Mouse (Mus musculus): Measurements from ENCODE around the gene Tet2. TPM values are rescaled to one million over a fixed set of nuclear protein-coding genes. Genes with fewer than 3 reads are reported as not detected.
"Not testable (repeated sequence)": the region's sequence is repeated elsewhere in the genome, so short reads cannot be mapped to it uniquely, and the experiment has no call there.

Gene Tet2
- 10 to 100 TPM; 38.3 to 39.7 TPM for total RNA-seq (2021)
- long read RNA-seq, full-length matches to known transcripts, result 2 of 6 reads
- long read RNA-seq, partial matches to known transcripts, result 1 of 6 reads
- long read RNA-seq, other reads (novel, unspliced or antisense), result 3 of 6 reads

DNA sequence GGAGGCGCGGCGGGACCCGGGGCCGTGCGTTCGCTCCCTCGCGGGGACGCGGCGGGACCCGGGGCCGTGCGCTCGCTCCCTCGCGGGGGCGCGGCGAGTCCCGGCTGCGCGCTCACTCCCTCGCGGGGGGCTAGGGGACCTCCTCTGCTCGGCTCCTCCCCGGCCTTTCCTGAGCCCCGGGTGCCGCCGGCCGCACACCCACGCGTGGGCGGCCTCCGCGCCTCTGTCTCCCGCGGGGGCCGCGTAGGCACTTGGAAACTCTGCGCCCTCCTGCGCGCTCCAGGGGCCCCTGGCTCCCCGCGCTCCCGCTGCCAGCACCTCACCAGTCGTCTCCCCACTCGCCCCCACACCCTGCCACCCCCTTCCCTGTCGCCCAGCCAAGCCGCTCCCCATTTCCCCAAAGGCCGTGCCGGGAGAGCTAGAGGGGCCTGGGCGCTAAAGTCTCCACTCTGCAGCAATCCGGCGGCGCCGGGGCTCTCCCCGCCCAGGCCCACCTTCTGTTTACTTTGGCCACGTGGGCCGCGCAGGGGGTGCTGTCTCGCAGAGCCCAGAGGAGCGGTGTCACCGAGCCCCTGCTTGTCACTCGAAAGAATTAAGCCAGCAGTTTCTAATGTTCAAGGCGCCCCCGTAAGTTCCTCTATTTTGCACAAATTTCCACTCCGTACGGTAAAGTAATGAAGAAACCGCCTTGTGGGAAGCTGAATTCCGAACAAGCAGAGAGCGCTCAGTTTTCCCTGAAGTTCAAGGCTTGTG, at the start of gene Tet2:
Gene Tet2 (minus strand): TSS at position 589 of the 753 bp plus-strand sequence.
- peak; percentile 47 to 71 for DNase-seq (ENCODE audit: low spot score in 2 of 2)

DNA sequence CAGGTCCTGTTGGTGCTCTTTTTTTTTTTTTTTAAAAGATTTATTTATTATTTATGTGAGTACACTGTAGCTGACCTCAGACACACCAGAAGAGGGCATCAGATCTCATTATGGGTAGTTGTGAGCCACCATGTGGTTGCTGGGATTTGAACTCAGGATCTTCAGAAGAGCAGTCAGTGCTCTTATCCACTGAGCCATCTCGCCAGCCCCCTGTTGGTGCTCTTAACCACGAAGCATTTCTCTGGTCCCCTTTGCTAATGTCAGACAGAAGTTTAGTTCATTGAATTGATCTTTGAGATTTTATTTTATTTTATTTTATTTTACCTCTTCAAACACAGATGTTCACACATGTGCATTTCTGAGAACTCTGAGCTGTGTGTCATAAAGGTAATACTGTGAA, 48.1 kb upstream of the Tet2 start:
- DNase-seq (ENCODE audit: low spot score in 2 of 2), result not testable (repeated sequence)

DNA sequence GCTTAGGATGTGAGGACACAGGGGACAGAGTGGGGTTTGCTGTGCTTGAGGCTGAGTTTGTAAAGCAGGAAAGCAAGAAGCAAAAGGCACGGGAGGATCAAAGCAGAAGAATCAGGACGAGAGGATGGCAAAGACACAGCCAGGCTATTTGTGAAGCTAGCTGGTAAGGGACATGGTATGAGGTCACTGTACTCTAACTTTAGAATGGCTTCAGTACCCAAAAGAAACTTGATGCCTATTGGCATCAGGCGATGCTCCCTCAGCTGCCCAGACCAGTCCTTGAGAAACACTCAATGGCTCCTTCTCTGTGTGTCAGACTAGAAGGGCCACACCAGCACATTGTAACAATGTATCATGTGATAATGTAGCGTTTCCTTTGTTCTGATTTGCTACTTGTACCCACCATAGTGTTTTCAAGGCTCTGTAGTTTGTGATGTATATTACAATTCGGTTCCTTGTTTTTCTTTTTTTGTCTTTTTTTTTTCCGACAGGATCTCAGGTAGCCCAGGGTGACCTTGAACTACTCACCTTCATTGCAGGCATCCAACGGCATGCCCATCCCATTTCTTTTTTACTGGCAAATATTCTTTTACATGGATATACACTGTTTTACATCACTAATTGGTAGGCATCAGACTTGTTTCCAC, 45.7 kb upstream of the Tet2 start:
- DNase-seq (ENCODE audit: low spot score in 2 of 2), result no peak

DNA sequence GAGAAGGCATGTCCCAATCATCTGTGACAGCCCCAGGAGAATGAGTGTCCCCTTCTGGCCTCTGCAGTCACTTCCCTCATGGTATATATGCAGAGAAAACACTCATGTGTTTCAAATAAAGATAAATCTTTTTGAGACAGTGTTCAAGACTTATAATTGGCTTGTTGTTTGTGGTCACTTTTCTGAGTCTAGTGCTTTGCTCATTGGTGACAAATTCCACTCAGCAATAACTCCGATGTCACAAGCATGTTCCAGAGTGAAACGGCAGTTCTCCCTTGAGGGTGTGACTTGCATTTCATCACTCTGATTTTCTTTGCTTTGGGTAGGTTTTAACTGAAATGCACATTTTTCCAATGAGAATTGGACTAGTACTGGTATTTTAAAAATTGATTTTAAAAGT, 40.1 kb upstream of the Tet2 start:
- no peak for DNase-seq (ENCODE audit: low spot score in 2 of 2)

DNA sequence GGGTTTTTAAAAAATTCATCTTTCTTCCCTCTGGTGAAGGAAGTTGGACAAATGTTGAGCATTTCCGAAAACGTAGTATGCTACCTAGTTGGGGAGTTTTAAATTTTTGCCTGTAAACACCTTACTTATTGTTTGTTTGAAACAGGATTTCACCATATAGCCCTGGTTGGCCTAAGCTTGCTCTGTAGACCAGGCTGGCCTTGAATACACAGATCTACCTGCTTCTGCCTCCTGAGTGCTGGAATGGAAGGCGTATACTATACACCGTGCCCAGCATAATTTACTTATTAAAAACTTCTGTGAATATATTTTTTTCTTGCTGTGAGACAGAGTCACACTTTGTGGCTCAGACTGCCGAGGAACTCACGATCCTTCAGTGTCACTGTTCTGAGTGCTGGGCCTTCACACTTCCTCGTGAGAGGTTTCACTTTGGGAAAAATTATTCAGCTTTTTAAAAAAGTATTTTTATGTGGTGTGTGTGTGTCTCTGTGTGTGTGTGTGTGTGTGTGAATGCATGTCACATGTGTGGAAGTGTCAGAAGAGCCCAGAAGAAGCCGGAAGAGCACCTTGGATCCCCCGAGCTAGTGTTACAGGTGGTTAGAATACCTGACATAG, 38.6 kb upstream of the Tet2 start:
- DNase-seq (ENCODE audit: low spot score in 2 of 2), result no peak

DNA sequence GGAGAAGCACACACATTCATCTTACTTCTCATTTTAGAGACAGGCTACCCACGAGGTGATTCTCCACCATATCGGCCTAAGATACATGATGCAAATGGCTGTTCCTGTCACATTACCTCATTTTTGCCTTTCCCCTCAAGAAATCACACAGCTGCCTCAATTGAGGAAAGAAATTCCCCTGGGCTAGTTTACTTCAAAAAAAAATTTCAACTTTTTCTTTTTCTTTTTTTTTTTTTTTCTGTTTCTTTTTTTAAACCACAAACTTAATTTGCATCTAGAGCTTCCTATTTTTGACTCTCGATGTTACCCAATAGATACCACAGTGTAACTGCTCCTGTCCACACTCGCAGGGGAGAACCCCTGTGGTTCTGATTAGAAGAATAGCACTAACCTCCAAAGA, 38.0 kb upstream of the Tet2 start:
- no peak for DNase-seq (ENCODE audit: low spot score in 2 of 2)

DNA sequence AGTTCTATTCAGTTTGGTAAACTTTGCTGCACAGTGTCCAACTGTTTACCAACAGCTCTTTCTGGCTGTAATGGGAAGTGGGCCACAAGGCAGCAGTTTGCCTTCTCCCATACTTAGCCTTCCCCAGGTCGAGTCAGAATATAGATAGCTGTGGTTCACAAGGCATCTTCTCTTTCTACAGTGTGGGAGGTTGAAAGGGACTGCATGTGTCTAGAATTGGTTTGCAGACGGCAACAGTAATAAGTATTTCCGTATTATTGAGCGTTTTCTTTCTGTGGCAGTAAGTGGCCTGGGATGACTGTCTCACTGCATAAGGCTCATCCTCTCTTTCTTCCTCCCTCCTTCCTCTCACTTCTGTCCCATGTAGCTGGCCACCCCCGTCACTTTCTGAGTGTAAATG, 37.2 kb upstream of the Tet2 start:
- DNase-seq (ENCODE audit: low spot score in 2 of 2), result no peak

DNA sequence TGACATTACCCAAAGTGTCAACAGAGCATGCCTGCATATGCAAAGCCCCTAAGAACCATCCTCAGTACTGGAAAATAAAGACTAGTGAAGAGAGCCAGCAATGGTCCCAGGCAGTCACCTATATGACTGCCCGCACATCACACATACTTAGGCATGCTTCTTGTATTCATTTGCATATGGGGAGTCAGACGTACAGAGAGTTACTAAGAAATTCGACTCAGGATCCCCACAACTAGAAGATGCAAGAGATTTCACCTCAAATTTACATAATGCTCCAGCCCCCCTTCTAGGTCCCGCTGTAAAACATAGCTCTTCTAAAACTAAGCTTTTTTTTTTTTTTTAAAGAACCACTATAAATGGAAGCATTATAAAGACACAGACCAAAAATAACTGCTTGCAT, 36.6 kb upstream of the Tet2 start:
- DNase-seq (ENCODE audit: low spot score in 2 of 2), result no peak

DNA sequence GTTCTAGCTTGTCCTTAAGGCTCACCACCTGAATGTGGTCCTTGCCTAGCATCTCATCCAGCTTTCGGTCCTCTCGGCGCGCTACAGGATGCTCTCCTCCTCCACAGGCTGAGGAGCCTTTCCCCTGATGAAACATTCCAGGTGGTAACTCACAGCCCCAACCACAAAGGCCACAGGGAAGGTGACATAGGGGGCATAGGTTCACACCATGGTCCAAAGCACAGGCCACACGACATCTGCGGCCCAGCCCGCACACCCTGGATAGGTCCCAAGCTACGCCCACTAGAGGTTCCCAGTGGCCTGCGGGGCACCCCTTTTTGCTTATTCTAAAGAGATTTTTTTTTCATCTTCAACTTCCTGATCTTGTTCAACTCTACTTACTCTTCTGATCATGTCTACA, 34.7 kb upstream of the Tet2 start:
- no peak for DNase-seq (ENCODE audit: low spot score in 2 of 2)

DNA sequence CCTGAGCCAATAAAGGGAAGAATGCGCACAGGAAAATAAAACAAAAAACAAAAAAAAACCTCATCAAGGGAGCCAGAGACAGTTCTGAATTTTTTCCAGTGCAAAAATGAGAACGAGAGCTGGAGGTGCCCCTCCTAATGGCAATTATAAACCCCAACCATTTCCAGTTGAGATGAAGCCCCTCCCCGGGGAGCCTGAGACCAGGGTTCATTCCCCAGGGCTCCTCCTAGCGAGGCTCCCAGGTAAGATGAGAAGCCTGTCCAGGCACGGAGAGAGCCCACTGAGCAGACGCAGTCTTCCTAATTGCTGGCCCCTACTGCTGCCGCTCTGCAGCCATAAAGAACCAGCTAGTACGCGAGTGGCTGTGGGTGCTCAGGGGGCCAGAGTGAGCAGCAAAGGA, 34.2 kb upstream of the Tet2 start:
- DNase-seq (ENCODE audit: low spot score in 2 of 2), result no peak

DNA sequence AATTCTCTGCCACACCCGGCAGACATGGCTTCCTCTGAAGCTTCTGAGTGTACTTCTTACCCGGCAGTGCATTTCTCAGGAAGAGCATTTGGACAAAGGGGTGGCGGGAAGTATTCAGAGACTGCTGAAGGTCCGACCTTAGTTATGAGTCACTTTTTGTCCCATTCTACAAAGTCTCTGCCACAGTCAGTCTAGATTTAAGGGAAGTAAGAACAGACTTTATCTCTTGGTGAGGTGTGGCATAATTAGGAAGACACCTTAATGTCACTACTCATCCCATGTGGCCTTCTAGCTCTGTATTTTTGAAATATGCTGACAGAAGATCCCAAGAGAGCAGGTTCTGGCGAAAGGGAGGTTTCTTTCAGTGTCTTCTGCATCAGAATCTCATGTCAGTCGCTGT, 30.0 kb upstream of the Tet2 start:
- no peak for DNase-seq (ENCODE audit: low spot score in 2 of 2)

DNA sequence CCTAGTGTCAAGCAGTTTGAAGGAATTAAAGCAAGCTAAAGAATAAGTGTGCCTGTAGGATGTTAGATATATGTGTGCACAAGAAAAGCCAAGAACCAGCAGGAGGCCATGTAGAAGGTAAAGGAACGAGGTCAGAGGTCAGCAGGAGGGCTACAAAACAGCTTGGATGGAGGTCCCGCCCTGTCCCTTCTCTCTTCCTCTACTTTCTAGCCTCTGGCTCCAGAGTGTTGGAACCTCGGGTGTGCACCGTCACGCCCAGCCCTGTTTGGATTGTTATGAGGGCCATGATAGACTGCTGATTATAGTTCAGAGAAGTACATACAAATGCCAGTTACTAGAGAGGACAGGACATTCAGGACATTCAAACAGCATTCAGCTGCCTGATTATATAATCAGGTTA, 27.0 kb upstream of the Tet2 start:
- DNase-seq (ENCODE audit: low spot score in 2 of 2), result no peak

DNA sequence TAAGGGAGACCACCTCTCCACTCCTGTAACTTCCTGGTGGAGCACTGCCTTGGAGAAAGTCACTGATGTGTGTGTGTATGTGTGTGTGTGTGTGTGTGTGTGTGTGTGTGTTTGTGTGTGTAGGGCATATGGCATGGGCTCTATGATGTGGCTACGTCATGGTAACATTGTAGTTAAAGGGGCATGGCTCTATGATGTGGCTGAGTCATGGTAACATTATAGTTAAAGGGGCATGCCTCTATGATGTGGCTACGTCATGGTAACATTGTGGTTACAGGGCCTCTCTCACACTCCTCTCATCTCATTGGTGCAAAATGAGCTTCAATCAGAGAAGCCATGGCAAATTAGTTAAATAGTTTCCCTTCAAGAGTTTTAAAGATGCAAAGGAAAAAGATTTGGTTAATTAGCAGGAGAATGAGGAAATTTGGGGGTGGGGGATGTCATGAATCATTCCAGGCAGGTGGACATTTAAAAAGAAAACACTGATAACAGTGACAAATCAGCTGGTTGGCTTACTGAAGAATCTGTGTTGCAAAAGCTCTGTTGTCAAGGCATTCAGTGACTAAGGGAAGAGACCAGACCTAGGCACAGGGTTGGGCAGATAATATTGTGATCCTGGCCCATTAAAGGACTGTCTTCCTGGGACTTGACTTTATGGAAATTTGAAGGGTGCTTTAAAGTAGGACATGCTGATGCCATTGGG, 18.7 kb upstream of the Tet2 start:
- DNase-seq (ENCODE audit: low spot score in 2 of 2), result no peak

DNA sequence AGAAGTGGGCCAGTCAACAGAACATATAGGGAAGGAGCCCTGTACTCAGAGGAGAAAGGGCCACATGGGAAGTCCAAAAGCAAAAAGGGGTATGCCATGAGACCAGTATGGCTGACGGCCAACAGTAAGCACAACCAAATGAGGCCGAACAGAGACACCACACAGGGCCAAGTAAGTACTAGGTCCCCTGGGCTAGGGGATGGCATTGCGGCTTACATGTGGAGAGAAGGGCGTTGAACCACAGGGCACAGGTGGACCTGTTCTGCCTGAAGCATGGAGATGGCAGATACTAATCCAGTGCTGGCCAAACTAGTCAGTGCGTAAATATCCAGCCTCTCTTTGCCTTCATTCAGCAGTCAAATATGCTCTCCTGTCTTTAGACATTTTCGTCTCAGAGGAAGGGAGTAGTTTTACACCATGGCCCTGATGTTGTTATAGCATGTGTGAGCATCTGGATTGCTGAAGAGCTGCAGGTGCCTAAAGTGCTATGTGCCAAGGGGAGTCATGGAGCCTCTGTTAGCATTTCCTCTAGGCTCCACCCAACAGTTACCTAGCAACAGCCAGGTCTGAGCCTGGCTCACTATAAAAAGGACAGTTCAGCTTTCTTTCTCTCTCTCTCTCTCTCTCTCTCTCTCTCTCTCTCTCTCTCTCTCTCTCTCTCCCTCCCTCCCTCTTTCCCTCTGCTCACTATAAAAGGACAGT, 14.6 kb upstream of the Tet2 start:
- no peak for DNase-seq (ENCODE audit: low spot score in 2 of 2)

DNA sequence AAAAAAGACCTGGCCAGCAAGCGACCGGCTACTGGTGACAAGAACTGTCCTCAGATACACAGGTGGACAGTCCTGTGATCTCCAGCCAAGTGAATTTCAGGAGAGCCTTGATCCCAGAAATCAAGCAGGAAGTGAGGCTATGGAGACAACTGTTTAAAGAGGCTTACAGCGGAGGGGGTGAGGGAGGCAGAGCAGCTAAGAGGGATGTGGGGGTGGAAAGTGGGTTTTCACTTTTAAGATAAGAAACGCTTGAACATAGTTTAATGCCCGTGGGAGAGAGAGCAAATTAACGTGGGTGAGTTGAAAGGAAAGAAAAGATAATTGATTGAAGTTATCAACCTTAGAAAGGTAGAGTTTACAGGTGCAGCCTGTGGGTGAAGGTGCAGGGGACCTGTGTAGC, 12.7 kb upstream of the Tet2 start:
- DNase-seq (ENCODE audit: low spot score in 2 of 2), result no peak

DNA sequence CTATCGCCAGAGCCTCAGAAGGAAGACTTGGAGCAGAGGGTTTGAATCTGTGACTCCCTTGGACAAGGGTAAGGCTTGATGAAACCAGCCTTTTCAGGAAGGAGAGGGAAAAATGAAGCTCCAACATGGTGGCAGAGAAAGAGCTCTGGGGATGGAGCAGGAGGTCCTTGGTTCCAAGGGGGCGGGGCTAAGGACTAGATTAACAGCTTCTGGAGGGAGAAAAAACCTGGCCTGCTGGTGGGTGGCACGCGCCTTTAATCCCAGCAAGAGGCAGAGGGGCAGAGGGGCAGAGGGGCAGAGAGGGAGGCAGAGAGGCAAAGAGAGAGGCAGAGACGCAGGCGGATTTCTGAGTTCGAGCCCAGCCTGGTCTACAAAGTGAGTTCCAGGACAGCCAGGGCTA, 12.2 kb upstream of the Tet2 start:
- no peak for DNase-seq (ENCODE audit: low spot score in 2 of 2)

DNA sequence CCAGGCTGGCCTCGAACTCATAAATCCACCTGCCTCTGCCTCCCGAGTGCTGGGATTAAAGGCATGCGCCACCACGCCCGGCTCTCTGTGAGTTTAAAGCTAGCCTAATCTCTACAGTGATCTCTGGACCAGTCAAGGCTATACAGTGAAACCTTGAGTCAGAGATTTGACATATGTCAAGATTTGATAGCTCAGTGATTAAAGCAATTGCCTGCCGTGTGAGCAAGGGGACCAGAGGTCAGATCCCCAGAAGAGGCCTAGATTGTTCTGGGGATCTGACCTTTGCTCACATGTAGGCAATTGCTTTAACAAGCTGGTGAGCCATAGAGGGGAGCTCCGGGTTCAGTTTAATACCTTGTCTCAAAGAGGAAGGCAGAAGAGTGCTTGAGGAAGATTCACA, 10.4 kb upstream of the Tet2 start:
- no peak for DNase-seq (ENCODE audit: low spot score in 2 of 2)

DNA sequence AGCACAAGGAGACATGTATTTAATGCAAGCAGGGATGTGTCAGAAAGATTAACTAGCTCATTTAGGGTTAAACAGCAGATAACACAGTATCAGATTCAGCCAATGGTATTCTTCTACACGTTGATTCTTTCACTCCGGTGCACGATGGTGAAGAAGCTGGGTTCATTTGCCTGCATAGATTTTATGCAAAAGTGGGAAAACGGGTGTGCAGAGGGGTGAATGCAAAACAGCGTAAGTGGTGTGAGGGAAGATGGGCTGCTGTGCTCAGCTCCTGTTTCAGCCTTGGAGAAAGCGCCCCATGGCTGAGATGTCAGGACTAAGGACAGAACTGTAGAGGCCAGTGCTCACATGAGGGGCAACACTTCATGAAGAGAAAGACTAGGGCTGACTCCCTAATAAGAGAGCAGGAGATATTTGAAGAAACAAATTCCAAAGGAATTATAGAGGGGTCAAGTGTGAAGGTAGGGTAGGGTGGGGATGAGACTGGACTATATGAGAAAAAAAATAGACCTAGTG, 9.7 kb upstream of the Tet2 start:
- DNase-seq (ENCODE audit: low spot score in 2 of 2), result no peak

DNA sequence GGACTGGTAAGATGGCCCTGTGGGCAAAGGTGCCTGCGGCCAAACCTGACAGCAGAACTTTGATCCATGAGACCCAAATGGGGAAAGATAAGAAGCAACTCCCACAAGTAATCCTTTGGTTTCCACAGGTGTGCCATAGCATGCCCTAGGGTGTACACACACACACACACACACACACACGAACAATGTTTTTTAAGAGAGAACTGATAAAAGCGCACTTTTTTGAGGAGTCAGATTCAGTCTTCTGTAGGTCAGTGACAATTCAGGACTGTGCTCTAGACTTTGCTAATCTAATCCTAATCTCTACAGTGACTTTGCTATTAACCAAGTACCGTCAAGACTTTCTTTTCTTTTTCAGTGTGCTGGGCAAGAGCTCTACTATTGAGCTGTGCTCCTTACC, 9.2 kb upstream of the Tet2 start:
- DNase-seq (ENCODE audit: low spot score in 2 of 2), result no peak

DNA sequence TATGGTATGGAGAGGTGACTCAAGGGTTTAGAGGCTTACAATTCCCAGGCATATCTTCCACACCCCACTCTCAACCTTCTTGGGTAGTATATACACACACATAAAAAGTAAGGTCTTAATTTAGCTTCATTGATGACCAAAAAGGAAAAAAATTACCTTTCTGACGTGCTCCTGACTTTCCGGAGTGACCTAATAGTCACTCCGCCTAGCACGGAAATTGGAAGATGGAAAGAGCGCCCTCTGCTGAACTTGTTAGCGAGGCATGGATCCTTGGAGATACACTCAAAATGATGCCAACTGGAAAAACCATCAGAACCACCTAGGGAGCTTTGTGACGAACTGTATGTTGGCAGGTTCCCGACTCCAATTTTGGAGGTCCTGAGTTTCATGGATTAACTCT, 7.0 kb upstream of the Tet2 start:
- DNase-seq (ENCODE audit: low spot score in 2 of 2), result no peak
